Mouse (Mus musculus) mammary gland, adult 2 months (tissue): ENCODE results near the gene Qtrt1. TPM values are rescaled to one million over a fixed set of nuclear protein-coding genes. Genes with fewer than 3 reads are reported as not detected.

Source experiments
- polyA plus RNA-seq: library from polyadenylated mRNA; depleted of rRNA; stranded (reverse); fragments of >200 nt; gene quantifications from 2 replicates; pipeline ENCODE4 v1.2.3, GENCODE M21; 2012; ENCODE audit warnings: low replicate concordance; rRNA removed

The Qtrt1 gene
- 45.3 and 50.5 TPM in 2 replicates for polyA plus RNA-seq

DNA sequence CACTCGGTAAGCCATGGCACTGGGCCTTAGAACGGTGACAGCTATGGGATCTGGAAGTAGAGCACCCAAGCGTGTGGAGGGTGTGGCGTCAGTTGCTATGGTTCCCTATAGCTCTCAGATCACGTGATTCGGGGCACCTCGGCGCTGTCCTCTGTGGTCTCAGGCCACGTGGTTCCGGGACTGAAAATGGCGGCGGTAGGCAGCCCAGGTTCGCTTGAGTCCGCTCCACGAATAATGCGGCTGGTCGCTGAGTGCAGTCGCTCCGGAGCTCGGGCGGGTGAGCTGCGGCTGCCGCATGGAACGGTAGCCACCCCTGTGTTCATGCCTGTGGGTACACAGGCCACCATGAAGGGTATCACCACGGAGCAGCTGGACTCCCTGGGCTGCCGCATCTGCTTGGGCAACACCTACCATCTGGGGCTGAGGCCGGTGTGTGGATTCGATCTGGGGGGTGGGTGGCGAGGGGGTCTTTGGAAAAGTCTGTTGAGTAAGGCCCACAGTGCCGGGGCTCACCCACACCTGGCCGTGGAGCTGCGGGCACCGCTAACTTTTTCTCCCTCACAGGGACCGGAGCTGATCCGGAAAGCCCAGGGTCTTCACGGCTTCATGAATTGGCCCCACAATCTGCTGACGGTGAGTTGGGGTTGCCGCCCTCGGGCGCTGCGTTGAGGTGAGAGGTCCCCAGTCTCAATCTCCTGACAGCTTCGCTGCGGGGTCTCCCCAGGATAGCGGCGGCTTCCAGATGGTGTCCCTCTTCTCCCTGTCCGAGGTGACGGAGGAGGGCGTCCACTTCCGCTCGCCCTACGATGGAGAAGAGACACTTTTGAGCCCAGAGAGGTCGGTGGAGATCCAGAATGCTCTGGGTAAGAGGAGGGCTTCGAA is at the start of gene Qtrt1:
Qtrt1 (plus strand) TSS at position 169 of the 882 bp plus-strand sequence.

DNA sequence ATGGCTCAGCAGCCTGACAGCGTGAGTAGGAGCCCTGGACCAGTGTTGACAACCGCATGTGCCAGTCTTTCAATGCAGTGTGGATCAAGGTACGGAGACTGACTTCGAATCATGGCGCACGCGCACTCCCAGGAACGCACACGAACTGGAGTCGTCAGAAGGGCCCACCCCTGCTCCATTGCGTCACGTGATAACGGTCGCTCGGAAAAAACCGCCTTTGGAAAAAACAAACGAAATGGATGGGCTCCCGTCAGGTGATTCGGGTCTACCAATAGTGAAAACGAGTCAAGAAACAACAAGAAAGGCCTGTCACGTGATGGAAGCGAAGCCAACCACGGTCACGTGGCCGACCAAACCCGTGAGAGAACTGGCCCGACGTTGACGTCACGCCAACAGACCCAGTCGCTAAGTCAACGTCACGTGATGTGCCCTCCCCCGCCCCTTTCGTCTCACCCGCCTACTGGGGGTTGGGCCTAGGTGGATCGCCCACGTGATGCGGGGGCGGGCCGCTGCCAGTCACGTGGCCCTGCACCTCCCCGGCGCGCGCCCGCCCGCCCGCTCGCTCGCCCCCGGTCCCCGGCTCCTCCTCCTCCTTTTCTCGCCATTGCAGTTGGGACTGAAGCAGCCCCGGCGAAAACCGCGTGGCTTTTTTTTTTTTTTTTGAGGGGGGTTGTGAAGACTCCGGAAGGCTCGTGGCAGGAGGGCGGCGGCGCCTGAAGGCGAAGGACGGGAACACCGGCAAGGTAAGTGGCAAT is 44.1 kb upstream of the Qtrt1 start, which contains the start of gene Ilf3:
Ilf3 (plus strand) TSS at position 515 of the 755 bp plus-strand sequence.

DNA sequence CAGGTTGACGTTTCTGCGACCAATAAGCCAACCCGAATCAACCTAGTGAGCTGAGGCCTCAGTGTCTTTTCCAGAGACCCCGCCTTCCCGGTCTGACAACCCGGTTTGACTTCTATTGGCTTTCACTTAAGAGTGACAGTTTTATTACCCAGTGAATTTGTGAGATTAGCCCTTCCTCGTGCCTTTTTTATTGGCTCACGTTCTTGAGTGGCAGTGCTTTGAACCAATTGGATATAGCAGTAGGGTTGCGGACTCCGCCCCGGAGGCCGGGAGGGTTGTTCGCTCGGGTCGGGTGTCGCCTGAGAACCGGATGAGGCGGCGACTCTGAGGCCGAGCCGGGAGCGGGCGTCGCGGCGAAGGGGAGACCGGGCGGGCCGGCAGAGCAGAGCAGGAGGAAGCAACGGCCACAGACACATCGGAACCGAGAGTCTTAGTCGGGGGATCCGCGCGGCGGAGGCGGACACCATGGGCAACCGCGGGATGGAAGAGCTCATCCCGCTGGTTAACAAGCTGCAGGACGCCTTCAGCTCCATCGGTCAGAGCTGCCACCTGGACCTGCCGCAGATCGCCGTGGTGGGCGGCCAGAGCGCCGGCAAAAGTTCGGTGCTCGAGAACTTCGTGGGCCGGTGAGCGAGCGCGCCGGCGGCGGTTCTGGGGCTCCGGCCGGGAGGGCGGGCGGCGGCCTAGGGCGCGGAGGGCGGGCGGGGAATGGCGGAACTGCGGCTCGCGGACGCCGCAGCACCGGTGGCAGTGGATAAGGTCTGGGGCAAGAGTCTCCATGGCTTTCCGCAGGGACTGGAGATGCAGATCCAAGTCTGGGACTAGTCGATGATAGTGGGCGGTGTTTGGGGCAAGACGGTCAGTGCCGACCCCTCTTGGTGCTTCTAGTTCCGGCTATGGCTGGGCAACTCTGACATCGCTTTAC is 13.3 kb downstream of the Qtrt1 start, which contains the start of gene Dnm2:
Dnm2 (plus strand) TSS at position 278 of the 925 bp plus-strand sequence.

Other genes starting within 250 kb of the Qtrt1 start
- gene Pde4a, start 246.1 kb upstream of the Qtrt1 start, polyA plus RNA-seq: 15.3 and 24.3 TPM in 2 replicates
- gene Keap1, start 172.5 kb upstream of the Qtrt1 start, polyA plus RNA-seq: 76.5 and 140 TPM in 2 replicates
- gene S1pr5, start 163.4 kb upstream of the Qtrt1 start, polyA plus RNA-seq: 2.3 and 3.1 TPM in 2 replicates
- gene Atg4d, start 146.5 kb upstream of the Qtrt1 start, polyA plus RNA-seq: 40.1 and 41.1 TPM in 2 replicates
- 15.0 and 28.0 TPM in 2 replicates for gene Kri1, start 123.9 kb upstream of the Qtrt1 start, polyA plus RNA-seq
- 35.4 and 64.8 TPM in 2 replicates for gene Cdkn2d, start 120.4 kb upstream of the Qtrt1 start, polyA plus RNA-seq
- 13.0 and 16.7 TPM in 2 replicates for gene Ap1m2, start 99.5 kb upstream of the Qtrt1 start, polyA plus RNA-seq
- 95.6 and 161 TPM in 2 replicates for gene Slc44a2, start 91.1 kb upstream of the Qtrt1 start, polyA plus RNA-seq
- 44.0 and 48.9 TPM in 2 replicates for gene Ilf3, start 44.0 kb upstream of the Qtrt1 start, polyA plus RNA-seq
- 113 and 271 TPM in 2 replicates for gene Dnm2, start 13.1 kb downstream of the Qtrt1 start, polyA plus RNA-seq
- 28.0 and 35.2 TPM in 2 replicates for gene Tmed1, start 98.4 kb downstream of the Qtrt1 start, polyA plus RNA-seq
- 19.5 and 28.6 TPM in 2 replicates for gene AB124611, start 114.3 kb downstream of the Qtrt1 start, polyA plus RNA-seq
- gene Carm1, start 135.1 kb downstream of the Qtrt1 start, polyA plus RNA-seq: 106 and 115 TPM in 2 replicates
- gene Timm29, start 180.9 kb downstream of the Qtrt1 start, polyA plus RNA-seq: 35.6 and 39.1 TPM in 2 replicates
- 30.7 and 34.8 TPM in 2 replicates for gene Yipf2, start 181.0 kb downstream of the Qtrt1 start, polyA plus RNA-seq
- gene Smarca4, start 204.3 kb downstream of the Qtrt1 start, polyA plus RNA-seq: 31.1 and 50.5 TPM in 2 replicates